Mouse (Mus musculus): Measurements from ENCODE around the gene Sulf2. TPM values are rescaled to one million over a fixed set of nuclear protein-coding genes. Genes with fewer than 3 reads are reported as not detected.
"Not testable (repeated sequence)": the region's sequence is repeated elsewhere in the genome, so short reads cannot be mapped to it uniquely, and the experiment has no call there.

Gene Sulf2
- total RNA-seq (2015) (71.3 and 72.6 TPM in 2 replicates), total RNA-seq (2017) (47.4 and 51.1 TPM in 2 replicates)

- ATAC-seq (ENCODE audit: poor library complexity, severe bottlenecking) = peak; percentile 63
Measured at GRCm38 (mm10) chr2:166155454-166155815, at the start of gene Sulf2. Gene Sulf2 (minus strand): TSS chr2:166155663.

DNA sequence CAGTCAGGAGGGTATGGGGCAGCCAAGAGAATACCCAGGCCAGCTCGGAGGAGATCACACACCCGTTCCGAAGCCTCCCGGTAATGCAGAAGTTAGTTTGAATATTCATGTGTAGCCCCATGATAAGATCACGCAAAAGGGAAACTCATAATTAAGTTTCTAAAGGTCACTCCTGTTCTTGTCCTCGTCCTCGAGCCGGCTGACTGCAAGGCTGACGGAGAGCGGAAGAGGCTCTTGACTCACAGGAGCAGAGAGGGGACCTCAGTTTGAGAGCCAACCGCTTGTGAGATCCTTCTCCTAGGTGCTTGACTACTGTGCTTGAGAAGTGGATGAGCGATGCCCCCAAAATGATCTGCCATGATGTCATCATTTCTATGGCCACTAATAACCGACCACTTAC lies 48.7 kb upstream of the Sulf2 start:
- no peak for ATAC-seq (ENCODE audit: poor library complexity, severe bottlenecking)

DNA sequence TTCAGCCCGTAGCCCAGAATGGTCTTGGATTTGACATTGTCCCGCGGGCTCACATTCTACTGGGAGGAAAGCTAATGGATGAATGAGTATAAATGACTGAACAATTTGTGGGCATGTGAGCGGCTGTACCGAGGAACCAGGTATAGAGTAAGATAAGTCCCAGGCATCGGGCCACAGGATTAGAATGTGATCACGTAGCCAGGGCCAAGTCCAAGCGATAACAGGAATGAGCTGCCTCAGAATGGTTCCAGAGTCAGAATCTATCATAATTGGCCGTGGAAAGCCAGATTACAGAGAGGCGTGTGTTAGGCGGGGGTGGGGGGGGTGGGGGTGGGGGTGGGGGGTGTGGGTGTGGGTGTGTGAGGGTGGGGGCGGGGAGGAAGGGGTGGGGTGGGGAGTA lies 48.2 kb upstream of the Sulf2 start:
- no peak for ATAC-seq (ENCODE audit: poor library complexity, severe bottlenecking)

DNA sequence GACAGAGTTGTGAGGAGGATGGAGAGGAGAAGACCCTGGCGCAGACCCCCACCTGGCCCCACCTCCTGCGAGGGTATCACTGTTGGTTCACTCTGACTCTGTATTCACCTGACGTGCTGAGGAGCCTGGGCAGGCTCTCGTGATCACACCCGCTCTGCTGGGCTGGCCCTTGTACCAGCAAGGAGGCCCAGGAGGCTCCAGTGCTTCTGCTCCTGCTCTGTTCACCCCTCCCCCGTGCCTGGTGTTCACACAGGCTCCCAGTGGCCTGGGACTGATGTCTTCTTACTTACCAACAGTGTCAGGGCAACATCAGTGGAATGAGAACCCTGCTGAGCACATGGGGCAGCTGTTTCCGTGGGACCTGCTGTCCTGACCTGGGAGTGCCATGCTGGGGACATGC lies 42.5 kb upstream of the Sulf2 start:
- ATAC-seq (ENCODE audit: poor library complexity, severe bottlenecking) = no peak

DNA sequence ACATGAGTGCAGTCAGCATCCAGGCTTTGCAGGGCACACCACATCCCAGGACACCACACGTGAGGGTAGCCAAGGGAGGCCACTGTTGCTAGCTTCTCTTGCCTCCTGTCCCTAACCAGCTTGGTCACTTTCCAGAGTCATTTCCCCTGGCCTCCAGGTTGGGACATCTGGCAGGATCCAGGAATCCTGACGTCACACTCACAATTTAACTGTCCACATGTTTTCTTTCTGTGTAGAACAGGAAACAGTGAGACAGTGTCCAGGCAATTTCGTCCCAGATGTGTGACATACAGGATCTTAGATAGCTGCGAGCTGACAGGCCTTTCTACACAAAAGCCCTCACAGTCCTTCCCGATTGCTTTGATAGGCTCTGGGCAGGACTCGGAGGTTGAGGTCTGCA lies 41.6 kb upstream of the Sulf2 start:
- ATAC-seq (ENCODE audit: poor library complexity, severe bottlenecking) = no peak

DNA sequence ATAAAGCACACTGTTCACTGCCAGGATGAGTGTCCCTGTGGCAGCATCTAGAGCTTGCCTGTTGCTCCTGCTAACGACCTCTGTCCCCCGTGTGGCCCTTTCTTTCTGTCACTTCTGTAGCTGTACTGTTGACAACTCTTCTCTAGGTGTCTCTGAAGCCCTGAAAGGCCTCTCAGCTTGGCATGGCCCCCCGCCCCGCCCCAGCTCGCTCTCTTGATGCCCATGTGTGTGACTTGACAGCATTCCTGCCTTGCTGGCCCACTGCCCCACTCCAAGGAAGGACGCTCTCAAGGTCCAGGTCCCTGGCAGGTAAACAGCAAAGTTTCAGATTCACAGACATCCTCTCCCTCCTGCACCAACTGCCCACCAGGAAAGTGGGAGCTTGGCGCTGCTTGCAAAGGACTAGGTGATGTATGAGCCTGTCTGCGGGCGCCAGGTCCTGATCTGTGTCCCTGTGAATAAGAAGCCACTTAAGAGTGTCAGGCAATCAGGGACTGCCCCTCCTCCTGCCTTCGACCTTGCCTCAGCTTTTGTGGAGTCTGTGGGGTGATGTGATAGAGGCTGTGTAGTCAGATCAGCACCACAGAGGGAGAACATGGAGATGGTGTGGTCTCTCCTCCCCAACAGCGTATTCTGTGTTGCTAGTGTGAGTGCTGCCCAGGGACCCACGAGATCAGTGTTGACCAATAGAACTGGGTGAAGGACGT lies 40.8 kb upstream of the Sulf2 start:
- no peak for ATAC-seq (ENCODE audit: poor library complexity, severe bottlenecking)

- ATAC-seq (ENCODE audit: poor library complexity, severe bottlenecking) = peak; percentile 43; the same call in 1 of the 2 replicates
Measured at GRCm38 (mm10) chr2:166195041-166195440, 39.6 kb upstream of the Sulf2 start.

DNA sequence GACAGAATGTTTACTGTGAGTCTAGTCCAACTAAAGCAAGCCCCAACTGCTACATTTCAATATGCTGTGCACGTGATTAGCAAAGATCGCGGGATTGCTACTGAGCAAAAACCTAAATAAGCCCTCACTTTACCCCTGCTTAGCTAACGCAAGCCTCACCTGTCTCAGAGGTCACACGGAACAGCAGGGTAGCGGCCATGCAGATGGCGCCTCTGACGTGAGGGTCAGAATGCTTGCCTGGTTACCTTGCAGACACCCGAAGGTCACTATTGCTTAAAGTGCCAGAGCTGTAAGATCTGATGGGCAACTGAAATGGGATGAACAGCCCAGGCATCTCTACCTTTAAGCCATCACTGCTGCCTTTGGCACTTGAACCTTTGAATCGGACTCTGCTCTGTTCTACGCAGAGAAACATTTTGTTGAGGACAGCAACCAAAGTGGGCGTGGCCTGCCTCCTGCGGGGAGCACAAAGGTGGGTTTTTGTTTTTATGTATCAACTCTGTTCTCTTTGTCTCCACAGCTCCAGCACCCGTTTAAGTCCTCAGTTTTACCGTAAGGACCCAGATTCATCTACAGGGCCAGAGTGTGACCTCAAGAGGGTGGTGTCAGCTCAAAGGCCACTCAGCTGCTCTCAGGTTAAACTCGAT lies 38.8 kb upstream of the Sulf2 start:
- ATAC-seq (ENCODE audit: poor library complexity, severe bottlenecking) = no peak

DNA sequence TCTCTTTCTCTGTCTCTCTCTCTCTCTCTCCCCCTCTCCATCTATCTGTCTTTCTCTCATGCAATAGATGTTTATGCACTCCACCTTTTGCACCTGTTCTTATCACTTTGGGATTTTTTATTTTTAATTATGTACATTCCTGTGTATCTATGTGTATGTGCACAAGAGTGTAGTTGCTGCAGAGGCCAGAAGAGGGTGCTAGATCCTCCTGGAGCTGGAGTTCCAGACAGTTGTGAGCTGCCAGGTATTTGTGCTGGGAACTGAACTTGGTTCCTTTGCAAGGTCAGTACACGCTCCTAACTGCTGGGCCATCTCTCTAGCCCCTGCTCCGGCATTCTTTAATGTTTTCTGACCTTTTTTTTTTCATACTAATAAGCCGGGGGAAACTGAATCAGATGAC lies 38.0 kb upstream of the Sulf2 start:
- ATAC-seq (ENCODE audit: poor library complexity, severe bottlenecking) = no peak

DNA sequence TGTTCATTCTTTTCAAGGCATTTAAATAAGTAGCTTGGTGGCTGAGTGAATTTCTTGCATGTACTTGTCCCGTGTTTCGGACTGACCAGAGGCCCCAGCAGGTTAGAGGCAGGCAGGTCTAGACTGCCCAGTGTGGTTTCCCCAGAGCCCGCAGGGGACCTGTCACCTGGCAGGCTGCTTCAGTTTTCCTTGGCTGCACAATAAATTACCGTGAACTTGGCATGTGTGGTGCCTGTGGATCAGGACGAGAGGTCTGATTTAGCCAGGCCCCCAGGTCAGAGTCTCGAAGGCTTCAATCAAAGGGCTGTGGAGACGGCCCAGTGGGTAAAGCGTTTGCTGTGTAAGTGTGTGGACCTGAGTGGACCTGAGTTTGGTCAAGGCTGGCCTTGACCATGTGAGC lies 35.4 kb upstream of the Sulf2 start:
- no peak for ATAC-seq (ENCODE audit: poor library complexity, severe bottlenecking)

DNA sequence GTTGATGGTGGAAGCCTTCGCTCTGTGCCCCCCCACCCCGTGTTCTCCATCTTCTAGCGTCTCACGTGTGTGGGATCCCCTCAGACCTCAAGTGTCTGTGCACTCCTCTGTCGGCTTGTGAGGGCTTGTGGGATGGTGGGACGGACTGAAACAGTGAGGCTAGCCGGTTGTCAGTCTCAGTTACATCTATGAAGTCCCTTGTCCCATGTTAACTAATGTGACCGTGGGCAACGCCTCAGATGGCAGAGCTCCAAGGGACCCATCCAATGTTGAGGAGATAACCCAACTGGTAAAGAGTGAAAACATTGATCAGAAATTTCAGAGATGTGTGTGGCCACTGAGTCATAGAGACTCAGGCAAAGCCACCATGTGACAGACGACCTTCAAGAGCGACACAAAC lies 33.7 kb upstream of the Sulf2 start:
- ATAC-seq (ENCODE audit: poor library complexity, severe bottlenecking) = no peak

DNA sequence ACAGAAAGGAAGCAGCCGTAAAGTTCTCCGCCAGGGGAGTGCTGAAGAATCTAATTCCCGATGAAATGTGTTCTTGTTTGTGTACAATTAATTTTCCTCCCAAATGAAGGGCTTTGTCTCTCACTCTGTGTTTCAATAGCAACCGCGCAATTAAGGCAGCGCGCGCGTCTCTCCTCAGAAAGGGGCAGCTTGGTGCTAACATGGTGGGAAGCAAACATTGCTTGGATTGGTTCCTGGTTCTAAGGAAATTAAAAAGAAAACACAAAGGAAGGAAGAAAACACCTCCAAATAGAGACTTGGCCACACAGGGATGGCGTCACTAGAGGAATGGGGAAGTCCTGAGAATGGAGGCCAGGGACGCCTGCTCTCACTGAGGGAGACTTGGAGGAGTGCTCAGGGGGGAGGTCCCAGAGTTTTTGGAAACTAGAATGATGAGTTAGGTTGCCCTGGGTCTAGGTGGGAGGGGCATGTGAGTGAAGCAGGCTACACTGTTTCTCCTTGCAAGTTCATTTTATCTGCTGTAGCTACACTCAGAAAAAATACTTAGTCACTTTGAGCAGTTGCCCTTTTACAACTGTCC lies 32.5 kb upstream of the Sulf2 start:
- peak; percentile 66 for ATAC-seq (ENCODE audit: poor library complexity, severe bottlenecking)

DNA sequence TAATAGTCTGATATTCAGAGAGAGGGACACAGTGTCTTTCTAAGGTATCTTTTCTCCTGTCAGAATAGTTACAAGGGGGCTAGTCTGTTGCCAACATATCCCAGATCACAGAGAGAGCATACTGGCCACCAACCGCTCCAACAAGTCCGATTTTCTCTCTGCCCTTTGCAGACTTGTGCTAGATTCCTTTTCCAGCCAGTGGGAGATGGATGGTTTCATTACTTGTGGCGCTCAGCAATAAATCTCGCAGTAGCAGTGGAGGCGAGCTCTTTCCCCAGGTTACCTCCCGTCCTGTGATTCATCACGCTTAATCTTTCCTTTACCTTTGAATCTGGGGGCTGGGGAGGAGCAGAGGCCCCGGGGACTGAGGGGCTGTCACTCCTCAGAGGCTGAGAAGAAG lies 31.9 kb upstream of the Sulf2 start:
- ATAC-seq (ENCODE audit: poor library complexity, severe bottlenecking) = not testable (repeated sequence)

DNA sequence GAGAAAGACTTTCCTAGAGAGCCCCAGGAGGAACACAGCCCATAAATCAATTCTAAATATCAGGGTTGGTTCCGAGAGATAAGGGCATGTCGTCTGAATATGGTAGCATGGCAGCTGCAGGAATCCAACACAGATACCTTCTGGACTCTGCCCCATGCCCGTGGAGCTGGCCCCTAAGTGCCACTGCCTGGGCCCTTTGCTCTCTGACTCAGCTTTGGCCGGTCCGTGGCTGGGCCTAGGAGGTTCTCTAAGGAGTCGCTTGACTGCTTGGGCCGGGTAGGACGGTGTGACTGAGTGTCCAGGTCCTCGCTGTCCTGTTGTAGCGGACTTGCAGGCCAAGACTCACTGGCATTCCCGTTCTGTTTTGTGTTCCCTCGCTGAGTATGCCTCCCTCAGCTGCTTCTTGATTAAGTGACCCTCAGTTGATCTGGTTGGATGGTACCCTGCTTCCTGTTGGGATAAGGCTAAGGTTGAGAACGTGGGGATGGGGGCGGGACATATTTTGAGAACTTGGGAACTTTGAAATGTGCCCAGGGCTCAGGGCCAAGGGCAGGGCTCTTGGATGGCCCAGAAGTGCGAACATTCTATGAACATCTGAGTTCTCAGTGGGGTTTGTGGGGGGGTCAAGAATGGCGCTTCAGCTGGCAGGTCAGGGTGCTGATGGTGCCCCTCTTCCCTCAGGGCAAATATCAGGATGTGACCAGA lies 30.9 kb upstream of the Sulf2 start:
- ATAC-seq (ENCODE audit: poor library complexity, severe bottlenecking) = no peak

- ATAC-seq (ENCODE audit: poor library complexity, severe bottlenecking) = no peak
Measured at GRCm38 (mm10) chr2:166185768-166186167, 30.3 kb upstream of the Sulf2 start.

DNA sequence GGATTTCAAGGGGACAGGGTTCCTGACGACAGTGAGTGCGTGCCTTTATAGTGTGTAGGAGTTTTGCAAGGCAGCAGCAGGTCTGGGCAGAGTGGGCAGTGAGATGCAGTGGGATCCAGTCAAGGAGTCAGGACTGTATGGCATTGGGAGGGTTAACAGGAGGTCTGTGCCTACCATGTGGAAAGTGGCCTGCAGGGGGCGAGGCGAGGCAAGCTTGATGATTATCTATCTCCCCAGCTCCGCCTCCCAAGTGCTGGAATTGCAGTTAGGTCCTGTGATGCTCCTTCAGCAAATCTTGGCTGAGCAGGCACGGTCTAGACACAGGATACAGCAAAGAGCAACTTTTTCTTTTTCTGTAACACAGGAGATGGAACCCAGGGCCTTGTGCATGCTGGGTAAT lies 29.0 kb upstream of the Sulf2 start:
- ATAC-seq (ENCODE audit: poor library complexity, severe bottlenecking) = no peak

GRCm38 (mm10) chr2:166182009-166182685 lies 26.7 kb upstream of the Sulf2 start:
- ATAC-seq (ENCODE audit: poor library complexity, severe bottlenecking) = no peak

DNA sequence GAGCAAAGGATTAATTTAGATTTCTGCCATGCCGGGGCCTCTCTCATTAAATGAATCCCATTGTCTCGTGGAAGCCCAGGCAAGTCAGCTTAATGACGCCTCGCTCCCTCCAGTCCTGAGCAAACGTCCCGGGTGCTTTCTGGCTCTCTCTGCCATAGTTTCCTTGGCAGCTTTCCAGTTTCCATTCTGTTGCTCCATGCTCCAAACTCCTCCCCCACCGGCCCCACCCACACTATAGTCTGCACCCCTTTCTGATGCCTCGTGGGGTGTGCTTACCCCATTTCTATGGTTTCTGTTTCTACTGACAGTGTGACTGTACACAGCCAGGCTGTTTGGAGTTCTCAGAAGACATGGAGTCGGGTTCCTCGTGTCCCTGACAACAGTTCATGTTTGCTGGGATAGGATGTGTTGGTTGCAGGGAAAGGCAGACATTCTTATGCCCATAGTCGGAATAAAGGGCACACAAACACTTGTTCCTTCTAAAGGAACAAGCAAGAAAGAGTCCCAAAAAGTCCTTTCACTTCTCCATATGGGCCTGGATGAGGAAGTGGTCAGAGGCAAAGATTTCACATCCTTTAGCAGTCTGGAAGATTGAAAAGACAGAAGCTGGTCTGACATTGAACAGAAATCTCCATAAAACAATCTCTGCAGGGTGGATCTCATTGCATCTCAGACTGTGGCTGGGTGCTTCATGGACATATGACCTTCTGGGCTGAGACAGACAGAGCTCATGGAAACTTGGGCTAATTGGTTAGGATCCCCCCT lies 25.5 kb upstream of the Sulf2 start:
- ATAC-seq (ENCODE audit: poor library complexity, severe bottlenecking) = peak; percentile 82

GRCm38 (mm10) chr2:166180136-166180649 lies 24.7 kb upstream of the Sulf2 start:
- ATAC-seq (ENCODE audit: poor library complexity, severe bottlenecking) = no peak

DNA sequence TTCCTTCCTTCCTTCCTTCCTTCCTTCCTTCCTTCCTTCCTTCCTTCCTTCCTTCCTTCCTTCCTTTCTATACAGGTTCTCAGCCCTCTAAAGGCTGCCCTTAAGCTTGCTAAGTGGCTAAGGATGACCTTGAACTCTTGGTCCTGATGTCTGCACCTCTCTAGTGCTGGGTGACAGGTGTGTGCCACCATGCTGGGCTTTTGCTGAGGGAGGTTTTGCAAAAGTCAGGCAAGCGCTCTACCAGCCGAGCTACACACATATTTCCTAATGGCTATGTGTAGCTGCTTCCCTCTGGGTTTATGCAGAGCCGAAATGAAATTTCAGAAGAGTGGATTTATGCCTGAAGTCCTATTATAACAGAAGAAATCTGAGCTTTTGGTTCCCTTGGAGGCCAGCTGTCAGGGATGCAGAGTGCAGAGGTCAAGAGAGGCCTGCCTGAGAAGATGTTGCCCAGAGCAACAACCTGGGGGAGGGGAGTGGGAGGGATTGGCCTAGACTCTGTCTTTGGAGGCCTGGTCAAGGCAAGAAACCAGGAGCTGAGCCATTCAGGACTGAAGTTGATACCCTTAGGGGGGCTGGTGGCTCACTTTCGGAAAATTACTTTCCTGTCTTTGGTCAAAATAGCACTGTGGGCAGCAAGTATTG lies 24.1 kb upstream of the Sulf2 start:
- no peak for ATAC-seq (ENCODE audit: poor library complexity, severe bottlenecking)

Data from megakaryocyte, adult 5-6 weeks (primary cell).